Mouse (Mus musculus): ENCODE data around the gene Ccdc130. TPM values are rescaled to one million over a fixed set of nuclear protein-coding genes. Genes with fewer than 3 reads are reported as not detected.

The Ccdc130 gene
- total RNA-seq (2014; fragmentation: Nextera tagmentation) (18.0 and 20.9 TPM in 2 replicates), total RNA-seq (2017) (9.5 and 12.7 TPM in 2 replicates)

DNA sequence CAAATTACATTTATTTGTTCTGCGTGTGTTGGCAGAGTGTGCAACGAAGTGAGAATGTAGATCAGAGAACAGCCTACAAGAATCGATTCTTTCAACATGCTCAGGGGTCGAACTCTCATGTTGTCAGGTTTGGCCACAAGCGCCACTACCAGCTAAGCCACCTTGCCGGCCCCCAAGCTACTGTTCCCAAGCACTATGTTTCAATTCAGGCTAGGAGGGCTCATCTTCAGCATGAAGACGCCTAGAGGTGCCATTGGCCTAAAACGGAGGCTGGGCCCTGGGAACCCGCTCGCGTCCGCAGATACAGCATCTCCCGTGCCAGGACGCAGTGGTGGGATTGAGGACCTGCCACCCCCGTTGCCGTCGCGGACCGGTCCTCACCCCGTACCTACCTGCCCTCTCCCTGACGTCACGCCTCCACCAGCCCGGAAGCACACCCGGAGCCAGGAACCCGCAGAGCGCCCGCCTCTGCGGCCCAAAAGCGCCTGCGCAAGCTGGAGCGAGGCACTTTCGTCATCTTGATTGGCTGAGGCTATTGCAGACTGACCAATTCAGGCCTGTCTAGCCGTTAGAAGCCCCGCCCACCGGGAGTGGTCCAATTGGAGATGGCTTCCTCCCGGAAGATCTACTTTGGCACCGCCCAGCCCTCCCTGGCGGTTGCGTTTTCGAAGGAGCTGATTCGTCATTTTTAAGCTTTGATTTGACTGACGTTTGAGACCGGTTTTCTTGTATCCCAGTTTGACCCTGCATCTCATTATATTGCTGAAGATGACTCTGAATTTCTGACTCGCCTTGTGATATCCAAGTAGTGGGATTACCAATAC lies at the start of gene Ccdc130:
TSS of gene Ccdc130 (minus strand) at position 431 of the 824 bp plus-strand sequence.
- ATAC-seq (replicated peaks; ENCODE audit: low FRiP score, low TSS enrichment, poor library complexity, severe bottlenecking): peak; percentile 98

DNA sequence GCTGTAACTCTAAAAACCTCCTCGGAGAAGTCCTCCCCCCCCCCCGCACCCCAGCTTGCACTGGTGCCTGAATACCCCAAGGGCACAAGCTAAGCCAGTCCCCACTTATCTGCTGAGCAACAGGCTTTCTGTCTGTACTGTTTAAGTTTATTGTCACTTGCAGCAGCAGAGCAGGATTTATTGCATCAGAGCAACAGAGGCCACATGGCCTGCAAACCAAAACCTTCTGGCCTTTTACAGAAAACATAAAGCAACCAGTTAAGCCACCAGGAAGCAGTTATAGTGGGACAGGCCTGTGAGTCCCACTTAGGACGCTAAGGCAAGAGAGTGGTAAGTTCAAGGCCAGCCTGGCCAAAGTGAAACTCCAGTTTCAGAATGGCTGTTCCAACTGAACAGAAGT lies 38.2 kb upstream of the Ccdc130 start:
- no peak for ATAC-seq (replicated peaks; ENCODE audit: low FRiP score, low TSS enrichment, poor library complexity, severe bottlenecking)

DNA sequence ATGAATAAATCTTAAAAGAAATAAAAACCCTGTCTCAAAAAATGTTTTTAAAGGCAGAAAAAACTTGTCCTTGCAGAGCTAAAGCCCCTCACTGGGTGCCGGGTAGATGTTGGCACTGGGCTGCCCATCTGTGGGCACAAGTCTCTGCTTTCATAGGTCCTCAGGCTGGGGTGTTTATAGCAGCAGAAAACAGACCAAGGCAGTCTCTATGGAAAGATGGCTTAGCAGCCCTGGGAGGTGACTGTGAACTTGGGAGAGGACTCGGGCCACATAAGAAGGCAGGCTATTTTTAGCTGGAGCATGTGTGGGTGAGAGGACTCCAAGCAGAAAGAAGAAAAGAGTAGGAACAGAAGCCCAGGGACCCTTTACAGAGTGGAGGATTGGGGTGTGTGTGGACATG lies 33.8 kb upstream of the Ccdc130 start:
- ATAC-seq (replicated peaks; ENCODE audit: low FRiP score, low TSS enrichment, poor library complexity, severe bottlenecking): no peak

DNA sequence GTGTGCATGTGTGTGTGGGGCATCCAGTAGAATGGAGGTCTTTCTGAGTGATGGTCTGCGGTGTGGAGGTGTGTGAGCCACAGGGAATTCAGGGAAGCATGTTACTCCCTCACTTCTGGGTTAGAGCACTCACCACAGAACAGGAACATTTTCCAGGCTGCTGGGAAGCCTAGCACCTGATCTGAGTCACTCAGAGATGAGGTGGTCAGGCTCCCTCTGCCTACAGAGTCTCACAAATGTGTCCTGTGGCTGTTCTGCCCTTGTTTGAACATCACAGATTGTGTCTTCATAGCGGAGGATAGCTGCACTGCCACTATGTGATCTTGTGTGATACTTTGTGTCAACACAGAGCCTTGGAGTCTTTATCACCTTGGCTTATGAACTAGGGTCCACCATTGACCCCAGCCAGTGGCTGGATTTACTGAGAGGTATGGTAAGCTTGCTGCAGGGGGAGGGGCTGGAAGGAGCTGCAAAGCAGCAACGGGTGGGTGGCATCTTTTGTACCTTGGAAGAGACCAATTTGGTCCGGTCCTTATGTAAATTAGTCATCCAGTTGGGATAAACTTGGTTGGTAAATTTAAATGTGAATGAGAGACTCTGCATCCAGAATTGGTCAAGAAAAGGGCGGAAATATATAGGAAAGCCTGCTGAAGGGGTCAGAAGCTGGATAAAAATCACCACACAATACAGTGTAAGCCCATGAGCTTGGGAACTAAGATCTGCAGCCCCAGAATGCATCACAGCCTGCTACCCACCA lies 27.0 kb upstream of the Ccdc130 start:
- no peak for ATAC-seq (replicated peaks; ENCODE audit: low FRiP score, low TSS enrichment, poor library complexity, severe bottlenecking)

DNA sequence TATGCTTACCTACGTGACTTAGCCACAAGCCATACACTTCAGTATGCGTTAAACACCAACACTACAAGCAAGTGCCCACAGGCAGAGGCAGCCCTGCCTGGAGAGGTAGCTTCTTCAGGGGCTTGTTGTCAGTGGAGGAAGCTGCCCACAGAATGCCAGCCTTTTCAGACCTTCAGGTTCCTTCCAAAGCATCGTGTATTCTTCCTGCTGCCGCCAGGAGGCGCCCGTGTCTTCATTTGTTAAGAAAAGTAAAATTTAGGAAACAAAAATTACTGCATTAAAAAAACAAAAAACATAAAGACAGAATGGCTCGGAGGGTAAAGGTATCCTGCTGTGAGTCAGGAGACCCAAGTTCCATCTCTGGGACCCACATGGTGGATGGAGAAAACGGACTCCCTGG lies 21.5 kb upstream of the Ccdc130 start:
- no peak for ATAC-seq (replicated peaks; ENCODE audit: low FRiP score, low TSS enrichment, poor library complexity, severe bottlenecking)

DNA sequence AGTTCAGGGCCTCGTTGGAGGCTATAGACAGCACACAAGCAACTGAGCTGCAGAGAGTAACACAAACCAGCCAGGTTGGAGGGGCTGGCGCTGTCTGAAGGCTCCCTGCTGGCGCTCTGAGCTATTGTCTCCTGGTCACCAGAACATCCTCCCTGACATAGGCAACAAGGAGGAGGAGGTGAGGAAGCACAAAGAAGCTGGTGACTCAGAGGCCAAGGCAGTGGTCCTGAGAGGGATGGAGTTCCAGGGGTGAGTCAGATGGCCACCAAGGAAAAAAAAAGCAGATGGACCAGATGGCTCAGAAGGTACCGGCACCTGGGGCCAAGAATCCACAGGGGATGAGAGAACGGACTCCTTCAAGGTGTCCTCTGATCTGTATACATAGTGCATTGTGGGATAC lies 20.9 kb upstream of the Ccdc130 start:
- no peak for ATAC-seq (replicated peaks; ENCODE audit: low FRiP score, low TSS enrichment, poor library complexity, severe bottlenecking)

DNA sequence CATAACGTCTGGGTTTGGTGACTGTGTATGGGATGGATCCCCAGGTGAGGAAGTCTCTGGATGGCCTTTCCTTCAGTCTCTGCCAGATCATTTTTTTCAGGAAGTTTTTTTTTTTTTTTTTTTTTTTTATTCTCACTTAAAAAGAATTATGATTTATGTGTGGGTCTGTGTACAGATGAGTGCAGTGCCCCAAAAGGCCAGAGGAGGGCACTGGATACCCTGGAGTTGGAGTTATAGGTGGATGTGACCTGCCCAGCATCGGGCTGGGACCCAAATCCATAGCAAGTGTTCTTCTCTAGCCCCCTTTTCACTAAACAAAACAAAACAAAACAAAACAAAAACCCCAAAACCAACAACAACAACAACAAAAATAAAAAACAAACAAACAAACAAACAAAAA lies 18.7 kb upstream of the Ccdc130 start:
- 0 out of 2 replicates have a peak, but pooled peaks have one; percentile 59 for ATAC-seq (replicated peaks; ENCODE audit: low FRiP score, low TSS enrichment, poor library complexity, severe bottlenecking)

DNA sequence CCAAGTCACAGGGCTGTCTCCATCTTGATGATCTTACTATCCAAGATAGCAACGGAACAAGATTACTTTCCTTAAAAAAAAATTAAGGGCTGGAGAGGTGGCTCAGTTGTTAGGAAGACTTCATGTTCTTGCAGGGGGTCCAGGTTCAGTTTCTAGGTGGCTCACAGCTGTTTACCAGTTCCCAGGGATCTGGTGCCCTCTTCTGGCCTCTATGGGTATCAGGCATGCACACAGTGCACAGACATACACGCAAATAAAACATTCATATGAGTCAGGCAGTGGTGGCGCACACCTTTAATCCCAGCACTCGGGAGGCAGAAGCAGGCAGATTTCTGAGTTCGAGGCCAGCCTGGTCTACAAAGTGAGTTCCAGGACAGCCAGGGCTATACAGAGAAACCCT lies 15.5 kb upstream of the Ccdc130 start:
- ATAC-seq (replicated peaks; ENCODE audit: low FRiP score, low TSS enrichment, poor library complexity, severe bottlenecking): peak; percentile 79; the same call in 1 of the 2 replicates

DNA sequence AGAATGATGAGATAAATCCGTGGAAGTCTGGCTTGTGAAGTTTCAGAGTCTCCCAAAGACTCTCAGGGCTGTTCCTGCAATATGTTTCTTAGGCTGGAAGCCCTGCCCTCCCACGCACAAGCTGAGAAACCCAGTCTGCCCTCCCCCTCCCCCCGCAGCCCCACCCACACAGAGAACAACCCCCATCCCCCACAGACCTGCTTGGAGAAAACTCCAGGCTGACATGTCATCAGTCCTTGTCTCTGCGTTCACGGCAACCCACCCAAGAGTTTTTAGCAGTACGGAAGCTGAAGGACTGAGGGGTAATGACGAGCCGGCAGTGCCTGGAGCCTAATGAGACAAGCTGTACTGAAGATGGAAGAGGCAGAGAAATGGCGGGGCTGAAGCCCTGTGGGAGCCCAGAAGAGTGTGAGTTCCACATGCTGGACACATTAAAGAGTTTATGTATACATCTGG lies 14.5 kb upstream of the Ccdc130 start:
- ATAC-seq (replicated peaks; ENCODE audit: low FRiP score, low TSS enrichment, poor library complexity, severe bottlenecking): no peak

DNA sequence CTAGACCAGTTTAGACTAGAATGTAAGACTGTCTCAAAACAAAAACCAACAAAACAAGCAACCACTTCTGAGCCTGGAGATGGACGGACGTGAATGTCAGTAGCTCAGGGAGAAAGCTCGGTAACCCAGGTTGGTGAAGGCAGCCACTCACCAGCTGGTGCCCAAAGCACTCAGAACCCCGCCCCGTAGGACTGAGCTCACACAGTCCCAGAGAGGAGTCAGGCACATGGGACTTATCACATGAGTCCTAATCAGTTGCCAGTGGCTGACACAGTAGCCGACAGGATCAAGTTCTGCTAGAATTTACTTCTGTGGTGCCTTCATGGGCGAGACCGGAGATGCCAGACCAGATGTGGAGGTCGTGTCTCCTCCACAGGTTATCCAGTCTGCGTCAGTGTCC lies 10.6 kb upstream of the Ccdc130 start:
- ATAC-seq (replicated peaks; ENCODE audit: low FRiP score, low TSS enrichment, poor library complexity, severe bottlenecking): peak; percentile 85

DNA sequence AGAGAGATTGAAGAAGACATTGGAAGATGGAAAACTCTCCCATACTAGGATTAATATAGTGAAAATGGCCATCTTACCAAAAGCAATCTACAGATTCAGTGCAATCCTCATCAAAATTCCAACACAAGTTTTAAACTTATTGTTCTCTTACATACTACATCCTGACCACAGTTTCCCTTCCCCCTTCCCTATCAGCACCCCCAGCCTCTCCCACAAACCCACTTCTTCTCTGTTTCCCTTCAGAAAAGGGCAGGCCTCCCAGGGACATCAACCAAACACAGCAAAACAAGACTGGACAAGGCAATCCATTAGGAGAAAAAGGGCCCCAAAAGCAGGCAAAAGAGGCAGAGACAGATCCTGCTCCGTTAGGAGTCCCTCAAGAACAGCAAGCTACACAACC lies 6.3 kb upstream of the Ccdc130 start:
- no peak for ATAC-seq (replicated peaks; ENCODE audit: low FRiP score, low TSS enrichment, poor library complexity, severe bottlenecking)

DNA sequence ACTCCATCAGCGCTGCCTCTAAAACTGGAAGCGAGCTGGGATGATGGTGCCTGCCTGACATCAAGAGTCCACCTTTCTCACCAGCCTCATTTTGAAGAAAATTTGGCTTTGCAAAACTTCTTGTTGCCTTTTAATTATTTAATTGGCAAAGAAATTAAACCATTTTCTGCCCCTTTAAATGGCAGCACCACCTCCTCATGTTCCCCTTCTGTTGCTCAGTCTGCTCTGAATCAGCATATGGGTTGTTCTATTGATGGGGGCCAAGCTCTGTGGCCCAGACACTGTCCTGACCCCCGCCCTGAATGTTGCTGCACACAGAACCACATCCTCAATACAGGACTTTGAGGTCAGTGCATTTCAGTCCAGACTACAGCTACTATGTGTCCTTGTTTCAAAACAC lies 3.8 kb upstream of the Ccdc130 start:
- no peak for ATAC-seq (replicated peaks; ENCODE audit: low FRiP score, low TSS enrichment, poor library complexity, severe bottlenecking)

DNA sequence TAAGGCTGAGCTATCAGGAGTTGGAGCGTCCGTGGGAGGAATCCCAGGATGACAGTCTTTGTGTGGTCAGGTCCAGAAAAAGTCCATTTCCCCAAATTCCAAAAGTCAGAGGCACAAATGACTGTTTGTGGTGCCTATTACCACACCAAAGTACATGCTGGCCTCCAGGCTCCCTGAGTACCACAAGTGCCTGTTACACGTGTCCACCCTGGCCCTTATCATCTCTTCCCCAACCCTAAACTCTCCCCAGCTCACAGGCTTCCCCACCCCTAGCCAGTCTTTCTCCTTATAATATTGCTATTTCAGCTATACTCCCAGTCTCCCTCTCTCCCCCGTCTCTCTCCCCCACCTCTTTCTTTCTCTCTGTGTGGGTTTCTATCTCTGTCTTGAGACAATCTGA lies 2.1 kb upstream of the Ccdc130 start:
- no peak for ATAC-seq (replicated peaks; ENCODE audit: low FRiP score, low TSS enrichment, poor library complexity, severe bottlenecking)

DNA sequence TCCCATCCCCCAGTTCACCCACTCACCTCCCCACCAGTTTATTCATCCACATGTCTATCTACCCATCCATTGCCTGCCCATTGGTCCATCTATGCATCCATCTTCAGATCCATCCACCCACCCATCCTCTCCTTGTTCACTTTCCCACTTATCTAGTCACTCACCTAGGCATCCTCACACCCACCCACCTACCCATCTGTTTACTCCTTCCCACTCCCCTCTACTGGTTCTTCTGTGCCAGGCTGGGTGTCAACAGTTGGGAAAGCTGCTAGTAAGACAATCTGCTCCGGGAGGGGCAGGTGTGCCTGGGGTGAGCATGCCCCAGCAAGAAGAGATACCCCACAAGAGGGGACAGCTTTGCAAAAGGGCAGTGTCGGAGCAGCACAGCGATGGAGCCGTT lies 9.1 kb downstream of the Ccdc130 start:
- no peak for ATAC-seq (replicated peaks; ENCODE audit: low FRiP score, low TSS enrichment, poor library complexity, severe bottlenecking)

DNA sequence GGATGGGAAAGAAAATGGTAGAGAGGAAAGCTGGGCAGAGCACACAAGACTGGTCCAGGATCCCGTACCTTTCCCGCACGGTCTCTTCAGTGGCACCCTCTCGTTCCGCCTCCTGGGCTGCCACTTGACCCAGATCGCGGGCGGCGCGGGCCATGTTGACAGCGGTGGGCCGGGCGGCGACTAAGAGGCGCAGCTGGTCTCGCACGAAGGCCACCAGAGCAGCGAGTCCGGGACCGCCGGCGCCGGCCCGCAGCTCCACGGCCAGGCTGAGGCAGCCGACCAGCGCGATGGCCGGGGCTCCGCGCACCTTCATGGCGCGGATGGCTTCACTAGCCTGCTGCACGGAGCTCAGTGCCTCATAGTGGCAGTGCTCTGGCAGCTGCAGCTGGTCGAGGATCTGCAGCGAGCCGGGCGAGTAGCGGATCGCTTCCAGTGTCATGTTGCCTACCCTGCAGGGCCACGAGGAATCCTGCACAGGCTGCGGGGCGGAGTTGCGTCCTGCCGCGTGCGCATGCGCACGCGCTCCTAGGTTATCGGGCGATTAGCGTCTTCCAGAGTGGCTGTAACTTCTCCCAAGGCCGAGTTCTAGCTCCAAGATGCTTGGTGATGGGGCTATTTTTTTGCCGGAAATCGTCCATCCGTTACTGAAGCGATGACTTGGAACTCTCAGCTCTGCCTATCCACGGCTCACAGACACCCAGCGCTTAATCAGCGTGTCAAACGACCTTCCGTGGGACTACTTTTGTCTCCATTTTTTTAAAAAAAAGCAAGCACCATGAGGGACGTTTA lies 13.2 kb downstream of the Ccdc130 start, which contains the start of gene Mri1:
TSS of gene Mri1 (minus strand) at position 505 of the 789 bp plus-strand sequence.
- ATAC-seq (replicated peaks; ENCODE audit: low FRiP score, low TSS enrichment, poor library complexity, severe bottlenecking): peak; percentile 85

DNA sequence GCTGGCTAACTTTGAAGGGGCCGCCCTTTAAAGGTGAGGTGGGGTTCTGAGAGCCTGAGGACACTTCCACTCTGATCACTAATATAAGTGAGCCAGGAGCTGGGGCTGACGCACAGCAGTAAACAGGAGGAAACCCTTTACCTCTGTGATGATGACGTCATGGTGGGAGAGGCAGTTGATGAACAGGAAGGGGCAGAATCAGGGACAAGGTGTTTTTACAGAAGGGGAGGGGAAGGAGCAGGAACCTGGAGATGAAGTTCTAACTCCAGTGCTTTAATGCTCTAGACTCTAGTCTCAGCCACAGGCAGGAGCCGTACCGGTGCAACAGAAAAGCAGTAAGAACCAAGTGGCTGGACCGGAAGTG lies 13.7 kb downstream of the Ccdc130 start:
- peak; percentile 59 for ATAC-seq (replicated peaks; ENCODE audit: low FRiP score, low TSS enrichment, poor library complexity, severe bottlenecking)

DNA sequence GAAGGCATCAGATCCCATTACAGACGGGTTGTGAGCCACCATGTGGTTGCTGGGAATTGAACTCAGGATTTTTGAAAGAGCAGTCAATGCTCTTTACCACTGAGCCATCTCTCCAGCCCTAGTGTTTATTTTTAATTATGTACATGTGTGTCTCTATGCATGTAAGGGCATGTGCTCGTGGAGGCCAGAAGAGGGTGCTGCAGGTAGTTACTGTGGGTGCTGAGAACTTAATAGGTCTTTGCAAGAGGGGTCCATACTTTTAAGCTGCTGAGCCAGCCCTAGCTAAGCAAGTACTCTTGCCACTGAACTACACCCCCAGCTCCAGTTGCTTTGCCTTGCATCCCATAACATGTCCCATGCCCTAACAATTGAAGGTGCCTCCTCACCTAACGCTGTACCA lies 14.3 kb downstream of the Ccdc130 start:
- ATAC-seq (replicated peaks; ENCODE audit: low FRiP score, low TSS enrichment, poor library complexity, severe bottlenecking): peak; percentile 46; the same call in 1 of the 2 replicates

DNA sequence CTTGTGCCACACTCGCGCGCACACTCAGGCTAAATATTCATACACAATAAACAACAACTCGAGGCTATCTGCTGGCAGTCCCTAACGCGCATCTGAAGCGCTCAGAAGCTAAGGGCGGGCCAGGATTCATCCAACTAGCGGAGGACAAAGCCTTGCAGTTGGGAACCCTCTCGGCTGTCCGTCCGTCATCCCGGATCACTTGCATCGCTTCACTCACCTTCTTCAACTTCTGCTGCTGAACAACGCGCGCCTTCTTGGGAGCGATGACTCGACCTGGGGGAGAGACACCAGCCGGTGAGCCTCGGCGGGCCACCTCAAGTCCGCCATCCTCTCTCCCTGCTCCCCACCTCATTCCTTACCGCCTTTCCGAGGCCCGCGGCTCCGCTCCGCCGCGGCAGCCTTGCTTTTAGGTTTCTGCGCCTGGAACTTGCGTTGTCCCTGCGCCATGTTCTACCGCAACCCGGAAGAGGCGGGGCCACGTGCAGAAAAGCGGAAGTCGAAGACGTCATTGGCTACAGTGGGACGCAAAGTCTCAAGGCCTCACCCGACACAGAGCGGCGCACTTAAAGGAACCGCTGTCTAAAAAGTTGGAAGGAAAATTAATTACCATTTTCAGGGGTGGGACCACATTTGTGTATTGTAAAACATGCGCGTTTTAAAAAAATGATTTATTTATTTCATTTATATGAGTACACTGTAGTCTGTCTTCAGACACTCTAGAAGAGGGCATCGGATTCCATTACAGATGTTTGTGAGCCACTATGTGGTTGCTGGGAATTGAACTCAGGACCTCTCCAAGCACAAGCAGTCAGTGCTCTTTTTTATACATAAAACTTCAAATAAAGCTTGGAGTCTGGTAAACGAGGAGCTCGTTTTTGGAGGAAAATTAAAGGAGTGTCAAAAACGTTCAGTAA lies 20.7 kb downstream of the Ccdc130 start, which contains the start of gene D8Ertd738e:
TSS of gene D8Ertd738e (minus strand) at position 463 of the 914 bp plus-strand sequence.
- ATAC-seq (replicated peaks; ENCODE audit: low FRiP score, low TSS enrichment, poor library complexity, severe bottlenecking): peak; percentile 96

DNA sequence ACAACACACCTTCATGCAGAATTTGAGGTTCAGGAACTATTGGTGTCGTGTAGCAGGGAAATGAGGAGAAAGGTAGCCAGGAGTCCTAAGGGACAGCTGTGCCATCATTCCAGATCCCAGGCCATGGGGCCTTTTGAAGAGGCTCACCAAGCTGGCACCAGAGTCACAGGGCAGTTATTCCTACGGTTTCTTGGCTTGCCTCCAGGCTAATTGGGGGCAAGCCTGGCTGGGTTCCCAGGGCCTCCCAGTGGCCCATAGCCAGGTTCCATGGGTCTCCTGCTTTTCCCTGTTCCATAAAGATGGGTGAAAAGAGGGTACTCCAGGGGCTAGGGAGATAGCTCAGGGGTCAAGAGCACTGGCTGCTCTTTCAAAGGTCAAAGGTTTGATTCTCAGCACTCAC lies 28.4 kb downstream of the Ccdc130 start:
- no peak for ATAC-seq (replicated peaks; ENCODE audit: low FRiP score, low TSS enrichment, poor library complexity, severe bottlenecking)

Measured in megakaryocyte-erythroid progenitor cell, adult 5-6 weeks (primary cell).